Mouse (Mus musculus): ENCODE data around the gene Nudt16l1.

Gene Nudt16l1

DNA sequence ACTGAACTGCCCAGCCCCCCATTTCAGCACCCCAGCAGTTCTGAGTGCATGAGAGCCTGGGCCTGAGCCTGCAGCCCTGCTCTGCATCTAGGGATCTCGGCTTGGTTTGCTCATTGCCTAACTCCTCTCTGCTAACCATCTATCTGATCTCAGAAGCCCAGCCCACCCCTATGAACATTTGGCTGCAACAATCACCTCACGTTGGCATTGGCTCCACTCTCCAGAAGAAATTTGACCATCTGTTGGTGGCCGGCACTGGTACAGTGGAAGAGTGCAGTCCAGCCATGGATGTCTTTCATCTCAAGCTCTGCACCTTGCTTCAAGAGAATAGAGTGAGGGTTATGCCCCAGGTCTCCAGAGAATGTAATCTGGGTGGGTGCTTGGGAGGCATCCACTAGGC is 18.9 kb downstream of the Nudt16l1 start:
- no peak for DNase-seq (ENCODE audit: low read depth)

DNA sequence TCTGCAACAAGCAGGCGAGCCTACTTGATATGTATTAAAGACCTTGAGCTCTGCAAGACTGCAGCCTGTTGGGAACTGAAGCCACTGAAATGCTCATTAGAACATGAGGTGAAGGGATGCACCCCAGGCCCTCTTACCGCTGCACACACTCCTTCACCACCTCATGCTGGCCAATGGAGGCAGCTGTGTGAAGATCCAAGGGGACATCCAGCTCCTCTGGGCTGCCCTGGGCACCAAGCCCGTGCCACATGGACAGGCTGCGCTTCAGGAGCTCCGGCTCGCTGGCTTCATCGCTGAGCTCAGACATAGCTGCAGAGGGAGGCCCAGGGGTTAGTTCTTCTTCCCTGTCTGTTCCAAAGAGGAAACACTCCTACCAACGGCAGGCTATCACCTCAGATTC is 21.7 kb downstream of the Nudt16l1 start:
- DNase-seq (ENCODE audit: low read depth): no peak

DNA sequence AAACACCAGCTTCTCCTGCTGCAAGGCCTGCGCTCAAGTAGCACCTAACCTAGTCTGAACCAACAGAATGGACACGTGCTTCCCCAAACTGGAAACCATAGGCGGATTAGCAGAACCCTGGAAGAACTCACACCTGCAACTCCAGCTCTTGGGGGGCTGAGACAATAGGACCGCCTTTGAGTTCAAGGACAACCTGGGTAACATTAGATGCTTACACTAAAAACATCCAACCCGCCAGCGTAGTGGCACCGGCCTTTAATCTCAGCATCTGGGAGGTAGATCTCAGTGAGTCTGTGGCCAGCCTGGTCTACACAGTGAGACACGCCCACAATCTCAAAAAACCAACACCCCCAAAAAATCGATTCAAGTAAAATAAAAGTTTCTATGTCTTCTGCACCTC is 24.8 kb downstream of the Nudt16l1 start:
- no peak for DNase-seq (ENCODE audit: low read depth)

DNA sequence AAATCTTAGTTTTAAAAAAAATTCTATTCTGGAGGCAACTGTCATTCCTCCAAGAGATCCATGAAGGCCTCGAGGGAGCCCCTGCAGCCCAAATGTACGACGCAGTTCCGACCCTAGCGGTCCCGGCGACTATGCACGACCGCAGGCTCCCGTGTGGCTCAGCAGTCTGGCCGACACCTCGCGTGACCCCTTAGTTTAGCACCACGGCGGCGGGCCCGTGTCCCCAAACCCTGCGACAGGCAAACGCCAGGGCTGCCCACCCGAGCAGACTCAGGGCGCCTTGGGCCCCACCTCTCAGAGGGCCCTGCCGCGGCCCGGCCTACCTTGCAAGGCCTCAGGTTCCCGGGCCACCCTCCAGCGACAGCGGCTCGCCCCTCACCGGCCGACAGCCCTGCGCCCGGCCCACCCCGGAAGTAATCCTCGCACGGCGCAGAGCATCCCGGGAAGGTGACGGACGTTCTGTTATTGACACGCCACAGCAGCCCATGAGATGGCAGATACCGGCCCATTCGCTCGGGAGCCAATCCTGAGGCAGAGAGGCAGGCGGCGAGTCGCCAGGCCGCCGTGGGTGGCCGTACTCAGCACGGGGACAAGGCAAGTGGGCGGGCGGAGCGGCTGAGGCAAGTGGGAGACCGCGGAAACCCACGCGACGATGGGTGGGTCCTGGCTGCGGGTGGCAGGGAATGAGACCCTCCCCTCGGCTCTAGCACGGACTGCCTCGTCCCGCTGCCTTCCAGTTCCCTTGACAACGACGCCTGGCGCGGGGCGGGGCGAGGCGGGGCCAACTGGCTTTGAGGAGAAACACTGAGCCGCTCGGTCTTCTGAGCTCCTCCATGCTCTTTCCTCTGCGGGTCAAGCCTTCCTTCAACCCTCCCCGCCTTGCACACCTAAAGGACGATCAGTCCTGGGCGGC is 25.5 kb downstream of the Nudt16l1 start, which contains the start of gene Anks3:
Gene Anks3 (minus strand): TSS at position 409 of the 913 bp plus-strand sequence.
- DNase-seq (ENCODE audit: low read depth): peak; percentile 97

DNA sequence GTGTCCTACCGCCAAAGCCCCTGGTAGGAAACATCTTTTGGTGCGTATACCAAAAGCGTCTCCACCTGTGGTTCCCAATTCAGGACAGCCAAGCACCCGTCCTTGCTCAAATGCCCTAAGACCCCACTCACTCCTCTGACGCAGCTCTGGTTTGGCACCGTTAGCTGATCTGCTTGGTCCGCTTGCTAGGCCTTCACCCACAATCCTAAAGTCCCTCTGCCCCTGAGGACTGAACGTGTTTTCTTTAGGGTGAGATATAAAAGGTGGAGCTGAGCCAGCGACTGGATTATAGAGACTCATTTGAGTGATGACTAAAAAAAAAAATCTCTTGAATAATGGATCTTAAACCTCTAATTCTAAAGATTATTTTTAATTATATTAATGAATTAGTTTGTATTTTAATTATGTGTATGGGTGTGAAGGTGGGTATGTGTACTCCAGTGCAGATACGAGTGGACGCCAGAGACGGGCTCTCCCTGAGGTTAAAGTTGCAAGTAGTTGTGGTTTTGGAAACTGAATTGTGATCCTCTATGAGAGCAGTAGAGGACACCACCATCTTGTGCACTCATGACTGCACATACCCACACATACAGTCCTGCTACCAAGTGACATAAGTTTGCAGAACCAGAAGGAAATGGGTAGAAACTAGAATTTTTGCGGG is 26.3 kb downstream of the Nudt16l1 start:
- peak; percentile 16 for DNase-seq (ENCODE audit: low read depth)

DNA sequence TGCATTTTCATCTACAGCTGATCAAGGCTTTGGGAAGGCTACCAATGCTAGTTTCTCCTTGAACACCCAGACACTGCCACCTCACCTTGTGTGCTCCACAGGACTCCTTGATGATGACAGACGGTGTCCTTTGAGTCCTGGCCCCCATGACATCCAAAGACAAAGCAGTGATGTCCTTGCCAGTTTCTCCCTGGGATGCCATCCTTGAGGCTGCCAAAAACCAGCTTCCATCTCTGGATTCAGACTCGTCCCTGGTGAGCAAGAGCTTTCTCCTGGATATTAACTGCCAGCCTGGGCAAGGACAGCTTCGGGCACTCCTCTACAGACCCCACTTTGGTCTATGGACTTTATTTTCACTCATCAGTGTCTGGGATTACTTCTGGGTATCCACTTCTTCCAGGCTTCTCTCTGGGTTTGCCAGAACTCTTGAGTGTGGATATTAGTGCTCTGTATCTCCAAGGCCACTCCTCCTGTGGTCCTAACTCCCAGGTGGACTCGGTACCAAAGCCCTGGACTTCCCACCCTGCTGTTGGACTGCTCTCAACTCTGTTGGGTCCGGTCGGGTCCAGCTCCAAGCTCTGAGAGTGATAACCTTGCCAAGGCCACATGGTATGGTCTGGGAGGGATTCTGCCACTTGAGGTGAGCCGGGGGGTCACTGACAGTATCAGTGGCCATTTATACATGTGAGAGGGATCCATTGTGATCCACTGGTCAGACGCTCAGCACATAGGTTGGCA is 27.0 kb downstream of the Nudt16l1 start:
- DNase-seq (ENCODE audit: low read depth): no peak

DNA sequence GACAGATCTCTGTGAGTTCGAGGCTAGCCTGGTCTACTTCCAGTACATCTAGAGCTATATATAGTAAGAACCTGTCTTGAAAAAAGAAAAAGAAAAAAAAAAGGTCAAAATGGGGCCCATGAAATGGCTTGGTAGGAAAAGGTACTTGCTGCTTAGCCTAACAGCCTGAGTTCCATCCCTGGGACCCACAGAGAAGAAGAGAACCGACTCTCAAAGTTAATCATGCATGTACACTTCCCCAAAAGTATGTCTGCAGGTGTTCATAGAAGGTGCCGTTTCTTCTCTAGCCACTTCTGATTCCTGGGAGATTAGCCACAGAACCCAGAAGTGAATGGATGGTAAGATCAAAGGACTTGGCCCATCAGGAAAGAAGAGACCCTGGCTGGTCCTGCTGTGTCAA is 29.9 kb downstream of the Nudt16l1 start:
- no peak for DNase-seq (ENCODE audit: low read depth)

DNA sequence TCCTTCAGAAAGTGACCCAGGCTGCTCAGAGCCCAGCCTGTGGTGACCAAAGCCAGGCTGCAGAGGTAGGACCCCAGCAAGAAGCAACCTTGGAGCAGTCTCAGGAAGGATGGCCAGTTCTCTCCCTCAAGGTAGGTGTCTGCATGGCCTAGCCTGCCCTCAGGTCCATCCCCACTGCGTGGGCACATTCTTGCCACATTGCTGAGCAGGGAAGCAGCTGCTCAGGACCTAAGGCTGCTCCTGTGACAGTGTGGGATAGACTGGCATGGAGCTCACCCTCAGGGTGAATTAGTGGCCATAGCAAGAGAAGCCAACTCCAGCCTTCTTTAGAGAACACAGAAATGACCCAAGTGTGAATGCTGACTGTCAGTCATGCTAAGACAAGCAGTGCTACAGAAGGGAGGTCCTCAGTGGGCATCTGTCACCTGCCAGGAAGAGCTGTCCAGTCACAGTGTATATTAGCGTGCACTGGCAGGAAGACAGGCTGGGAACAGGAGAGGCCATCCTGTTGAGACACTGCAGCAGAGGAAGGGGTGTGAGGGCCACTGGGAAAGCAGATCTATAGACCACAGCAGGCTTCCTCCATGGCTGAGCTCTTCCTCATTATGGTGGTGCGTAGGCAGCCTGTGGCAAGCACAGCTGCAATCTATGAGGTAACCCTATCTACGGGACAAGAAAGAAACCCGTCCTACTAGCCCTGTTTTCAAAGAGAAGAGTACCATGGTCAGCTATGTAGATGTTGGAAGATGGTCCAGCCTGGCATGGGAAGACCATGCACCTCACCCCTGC is 30.7 kb downstream of the Nudt16l1 start:
- DNase-seq (ENCODE audit: low read depth): no peak

DNA sequence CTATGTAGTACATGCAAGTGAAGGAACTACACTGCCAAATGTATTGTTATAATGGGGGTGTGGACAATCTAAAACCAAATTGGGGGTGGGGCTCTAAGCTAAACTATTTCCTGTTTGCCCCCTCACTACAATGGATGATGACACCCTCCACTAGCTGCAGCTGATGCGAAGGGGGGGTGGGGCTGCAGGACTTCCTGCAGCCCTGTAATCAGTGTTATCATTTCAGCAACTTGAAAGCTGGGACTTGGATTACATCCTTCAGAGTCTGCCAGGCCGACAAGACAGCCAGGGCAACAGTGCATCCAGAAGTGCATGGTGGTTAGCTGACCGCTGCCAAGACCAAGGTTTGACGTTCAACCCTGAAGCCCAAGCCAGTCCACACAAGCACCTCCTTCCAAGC is 33.1 kb downstream of the Nudt16l1 start:
- DNase-seq (ENCODE audit: low read depth): no peak

DNA sequence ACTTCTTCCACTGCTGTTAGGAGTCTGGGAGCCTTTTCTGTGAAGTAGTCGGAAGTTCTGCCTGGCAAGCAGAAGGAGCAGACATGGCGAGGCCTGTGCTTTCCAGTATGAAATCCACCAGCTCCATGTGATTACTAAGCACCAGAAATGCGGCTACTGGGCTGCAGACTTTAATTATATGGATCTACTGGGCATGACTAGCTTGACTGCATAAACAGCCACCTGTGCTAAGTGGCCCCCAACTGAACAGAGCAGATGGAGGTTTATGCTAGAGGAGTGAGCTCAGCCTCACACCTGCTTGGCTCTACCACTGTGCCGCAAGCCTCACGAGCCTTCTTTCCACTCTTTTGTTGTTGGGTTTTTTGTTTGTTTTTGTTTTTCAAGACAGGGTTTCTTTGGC is 36.0 kb downstream of the Nudt16l1 start:
- no peak for DNase-seq (ENCODE audit: low read depth)

DNA sequence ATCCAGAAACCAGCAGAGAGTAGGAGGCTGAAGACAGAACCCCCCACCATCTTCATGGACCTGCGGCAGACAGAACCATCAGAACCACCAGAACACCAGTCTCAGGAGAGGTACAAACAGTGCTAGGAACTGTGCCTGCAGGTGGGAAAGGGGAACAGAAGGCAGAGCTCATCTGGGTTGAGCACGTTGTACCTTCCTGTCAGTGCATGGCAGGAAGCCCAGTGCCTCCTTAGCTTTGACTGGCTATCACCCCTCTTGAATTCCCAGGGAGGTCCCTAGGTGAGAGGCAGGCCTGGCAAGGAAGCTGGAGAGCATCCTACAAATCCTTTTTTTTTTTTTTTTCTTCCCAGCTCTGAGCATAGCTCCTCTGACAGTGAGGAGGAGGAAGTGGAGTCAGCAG is 37.6 kb downstream of the Nudt16l1 start:
- no peak for DNase-seq (ENCODE audit: low read depth)

DNA sequence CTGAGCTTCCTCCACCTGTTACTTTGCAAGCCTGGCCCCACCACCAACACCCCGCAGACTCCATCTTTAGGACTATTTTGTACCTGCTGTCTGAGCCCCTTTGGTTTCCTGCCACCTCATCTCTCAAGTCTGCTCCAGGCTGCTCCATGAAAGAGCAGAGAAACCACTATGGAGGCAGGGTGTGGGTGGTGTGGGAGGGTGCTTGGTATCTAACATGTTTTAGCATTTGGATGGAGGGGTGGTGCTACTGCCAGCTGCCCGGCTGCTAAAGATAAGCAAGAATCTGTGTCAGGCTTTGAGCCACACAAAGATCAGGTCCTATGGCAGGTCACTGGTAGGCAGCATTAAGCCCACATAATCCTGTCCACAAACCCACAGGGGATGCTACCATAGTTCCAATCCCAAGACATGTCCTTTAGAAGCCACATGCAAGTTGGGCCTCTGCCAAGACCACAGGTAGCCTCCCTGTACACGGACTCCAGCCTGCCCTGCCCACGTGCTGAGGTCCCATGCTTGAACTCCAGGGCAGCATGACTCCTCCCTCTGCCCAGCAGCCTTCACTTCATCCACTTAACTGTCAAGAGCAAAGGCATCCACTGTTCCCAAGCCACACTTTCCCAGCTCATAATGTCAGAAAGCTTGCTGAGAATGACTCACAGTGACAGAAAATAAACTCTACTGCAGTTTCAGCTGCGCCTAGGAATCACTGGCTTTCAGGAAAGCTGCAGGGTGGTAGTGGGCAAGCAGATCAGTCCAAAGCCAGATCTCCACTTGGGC is 39.9 kb downstream of the Nudt16l1 start:
- peak; percentile 24 for DNase-seq (ENCODE audit: low read depth)

DNA sequence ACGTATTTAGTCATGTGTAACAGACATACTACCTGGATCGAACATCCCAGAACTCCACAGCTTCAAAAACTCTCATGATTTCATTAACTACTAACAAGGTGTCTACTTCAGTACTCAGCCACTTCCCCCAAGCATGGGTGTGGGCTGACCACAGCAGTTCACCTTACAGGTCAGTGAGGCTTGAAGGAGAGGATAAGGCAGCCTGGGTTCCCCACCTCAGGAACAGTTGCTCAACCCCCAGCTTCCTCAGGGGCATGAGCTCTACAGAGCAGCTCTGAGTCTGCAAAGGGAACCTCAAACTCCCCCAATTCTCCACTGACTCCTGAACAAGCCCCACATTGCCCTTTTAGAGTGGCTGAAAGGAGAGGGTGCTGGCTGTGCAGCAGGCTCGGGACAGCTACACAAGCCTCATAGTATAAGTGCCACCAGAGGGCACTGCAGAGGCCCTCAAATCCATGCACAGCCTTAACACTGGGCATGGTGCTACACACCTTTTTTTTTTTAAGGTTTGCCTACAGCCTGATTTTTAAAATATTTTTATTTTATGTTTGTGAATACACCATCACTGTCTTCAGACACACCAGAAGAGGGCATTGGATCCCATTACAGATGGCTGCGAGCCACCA is 41.3 kb downstream of the Nudt16l1 start:
- no peak for DNase-seq (ENCODE audit: low read depth)

DNA sequence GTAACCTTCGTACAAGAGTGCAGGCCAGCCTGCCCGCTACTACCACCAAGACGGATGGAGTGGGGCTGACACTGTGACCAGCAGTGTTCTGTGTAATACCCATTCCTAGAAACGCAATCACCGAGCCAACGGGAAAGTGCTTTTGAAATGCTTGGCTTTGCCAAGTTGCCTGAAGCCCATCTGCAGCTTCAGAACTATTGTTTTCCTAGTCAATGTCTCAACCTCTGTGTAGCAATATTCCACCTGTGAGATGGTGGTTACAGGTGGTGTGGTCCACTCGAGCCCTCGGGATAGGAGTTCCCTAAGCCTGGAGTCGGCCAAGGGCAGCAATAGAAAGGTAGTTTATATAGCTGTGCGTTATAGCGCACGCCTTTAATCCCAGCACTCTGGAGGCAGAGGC is 46.2 kb downstream of the Nudt16l1 start:
- no peak for DNase-seq (ENCODE audit: low read depth)
